Mouse (Mus musculus): ENCODE measurements around the gene Inka1. TPM values are rescaled to one million over a fixed set of nuclear protein-coding genes. Genes with fewer than 3 reads are reported as not detected.
A peak's percentile ranks its signal among the peaks of the same experiment; 100 is the strongest.
"Not testable (repeated sequence)": the region's sequence is repeated elsewhere in the genome, so short reads cannot be mapped to it uniquely, and the experiment has no call there.

Inka1 gene
- polyA plus RNA-seq (2011; ENCODE audit: insufficient read length, low read depth, missing spikeins), result 15.0 and 21.0 TPM in 2 replicates

DNA sequence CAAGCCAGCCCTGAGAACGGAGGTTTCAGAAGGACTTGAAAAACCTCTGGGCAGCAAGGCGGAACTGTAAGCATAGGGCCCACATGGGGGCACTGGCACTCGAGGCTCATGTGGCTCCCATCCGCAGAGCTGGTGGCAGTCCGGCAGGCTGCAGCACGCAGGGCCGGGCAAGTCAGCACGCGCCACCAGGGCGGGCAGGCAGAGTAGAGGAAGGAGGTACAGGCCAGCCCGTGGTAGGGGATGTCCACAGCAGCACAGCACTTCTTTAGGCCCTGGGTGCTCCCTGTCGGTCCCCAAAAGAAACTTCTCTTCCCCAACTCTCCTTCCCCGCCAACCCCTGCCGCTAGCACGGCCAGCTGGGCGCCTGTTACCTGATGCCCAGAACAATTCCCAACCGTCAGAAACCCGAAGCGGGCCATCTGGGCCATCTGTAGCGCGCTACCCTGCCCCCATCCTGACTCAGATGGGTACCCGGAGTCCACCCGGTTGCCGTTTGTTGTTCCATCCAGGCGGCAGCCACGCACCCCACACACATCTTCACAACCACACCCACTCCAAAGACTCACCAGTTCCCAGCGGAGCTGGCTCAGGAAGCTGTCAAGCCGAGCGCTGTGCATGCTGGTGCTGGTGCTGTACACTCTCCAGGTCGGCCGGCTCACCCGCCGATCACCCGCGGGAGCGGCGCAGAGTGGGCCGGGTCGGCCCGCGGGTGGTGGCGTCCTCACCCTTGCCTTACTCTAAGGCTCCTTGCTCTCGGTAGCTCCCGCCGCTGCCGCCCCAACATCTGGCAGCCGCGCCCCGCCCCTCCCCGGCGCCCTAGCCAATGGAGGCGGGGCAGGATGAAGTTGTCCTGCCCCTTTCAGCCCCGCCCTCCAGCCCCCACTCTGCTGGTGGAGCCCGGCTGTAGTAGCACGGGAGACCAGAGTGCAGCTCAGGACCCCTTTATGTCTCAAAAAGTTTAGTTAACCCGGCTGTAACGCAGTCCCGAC lies at the start of gene Inka1:
TSS of gene Inka1 (minus strand) at position 749 of the 989 bp plus-strand sequence.
- H3K4me3 ChIP-seq (ENCODE audit: insufficient read depth, low read length), result peak within 1 kb of the TSS; percentile 86
- TF ChIP-seq CTCF (IDR thresholded peaks at IDR 0.05; ENCODE audit: borderline replicate concordance, insufficient read depth, low read length), result no peak
- peak; percentile 82 for TF ChIP-seq POLR2A (IDR thresholded peaks at IDR 0.05; ENCODE audit: low read depth, low read length)
- peaks cover 18% of the 10 kb centered on the region for H3K4me1 ChIP-seq (ENCODE audit: control insufficient read depth, insufficient read depth, low read length)
- peak within 1 kb of the TSS; percentile 92 for H3K27ac ChIP-seq (ENCODE audit: insufficient read depth, low read length)

DNA sequence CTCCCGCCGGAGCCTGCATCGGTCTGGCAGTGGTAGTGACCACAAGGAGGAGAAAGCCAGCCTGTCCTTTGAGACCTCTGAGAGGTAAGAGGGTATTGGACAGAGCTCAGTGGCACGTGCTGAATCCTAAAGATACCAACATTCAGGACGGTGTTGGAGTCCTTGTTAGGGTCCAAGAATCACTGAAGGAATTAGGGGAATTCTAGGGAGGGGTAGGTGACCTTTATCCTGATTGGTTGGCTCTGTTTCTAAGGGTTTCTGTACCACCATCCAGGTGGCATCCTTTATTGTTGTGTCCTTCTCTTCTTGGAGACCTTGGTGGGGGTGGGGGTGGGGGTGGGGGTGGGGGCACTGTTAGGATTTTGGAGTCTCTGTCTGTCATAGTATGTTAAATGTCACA lies 46.4 kb upstream of the Inka1 start:
- no peak for TF ChIP-seq POLR2A (IDR thresholded peaks at IDR 0.05; ENCODE audit: low read depth, low read length)
- TF ChIP-seq CTCF (IDR thresholded peaks at IDR 0.05; ENCODE audit: borderline replicate concordance, insufficient read depth, low read length), result no peak
- Histone ChIP-seq H3K27ac (ENCODE audit: insufficient read depth, low read length) (no peak overlapping the region), H3K4me1 (ENCODE audit: control insufficient read depth, insufficient read depth, low read length) (no peaks in the 10 kb centered on the region), H3K4me3 (ENCODE audit: insufficient read depth, low read length) (no peak overlapping the region)

DNA sequence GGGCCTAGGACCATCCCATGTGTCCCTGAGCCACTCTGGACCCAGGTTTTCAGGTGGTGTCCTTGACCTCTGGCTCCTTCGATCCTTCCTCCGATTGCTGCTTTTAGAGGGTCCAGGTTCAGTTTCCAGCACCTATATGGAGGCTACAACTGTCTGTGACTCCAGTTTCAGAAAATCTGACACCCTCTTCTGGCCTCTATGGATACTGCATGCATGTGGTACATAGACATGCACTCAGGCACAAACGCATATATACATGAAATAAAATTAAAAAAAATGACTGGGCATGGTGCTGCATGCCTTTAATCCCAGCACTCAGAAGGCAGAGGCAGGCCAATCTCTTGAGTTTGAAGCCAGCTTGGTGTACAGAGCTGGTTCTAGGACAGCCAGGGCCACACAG lies 42.2 kb upstream of the Inka1 start:
- no peak overlapping the region for H3K27ac ChIP-seq (ENCODE audit: insufficient read depth, low read length)
- H3K4me1 ChIP-seq (ENCODE audit: control insufficient read depth, insufficient read depth, low read length), result no peaks in the 10 kb centered on the region
- H3K4me3 ChIP-seq (ENCODE audit: insufficient read depth, low read length), result no peak overlapping the region
- TF ChIP-seq CTCF (IDR thresholded peaks at IDR 0.05; ENCODE audit: borderline replicate concordance, insufficient read depth, low read length), result no peak
- TF ChIP-seq POLR2A (IDR thresholded peaks at IDR 0.05; ENCODE audit: low read depth, low read length), result no peak

DNA sequence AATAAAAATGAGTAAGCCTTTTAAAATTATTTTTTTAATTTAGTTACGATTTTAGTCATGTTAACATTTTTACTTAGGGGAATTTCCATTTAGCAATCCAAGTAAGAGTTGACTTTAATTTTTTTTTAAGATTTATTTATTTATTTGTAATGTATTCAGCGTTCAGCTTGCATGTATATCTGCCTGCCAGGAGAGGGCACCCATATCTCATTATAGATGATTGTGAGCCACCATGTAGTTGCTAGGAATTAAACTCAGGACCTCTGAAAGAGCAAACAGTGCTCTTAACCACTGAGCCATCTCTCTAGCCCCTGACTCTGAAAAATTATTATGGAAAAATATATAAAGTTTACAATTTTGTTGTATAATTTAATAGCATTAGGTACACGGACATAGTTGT lies 40.9 kb upstream of the Inka1 start:
- Histone ChIP-seq H3K4me3 (ENCODE audit: insufficient read depth, low read length) (no peak overlapping the region), H3K4me1 (ENCODE audit: control insufficient read depth, insufficient read depth, low read length) (no peaks in the 10 kb centered on the region), H3K27ac (ENCODE audit: insufficient read depth, low read length) (no peak overlapping the region)
- no peak for TF ChIP-seq POLR2A (IDR thresholded peaks at IDR 0.05; ENCODE audit: low read depth, low read length)
- no peak for TF ChIP-seq CTCF (IDR thresholded peaks at IDR 0.05; ENCODE audit: borderline replicate concordance, insufficient read depth, low read length)

DNA sequence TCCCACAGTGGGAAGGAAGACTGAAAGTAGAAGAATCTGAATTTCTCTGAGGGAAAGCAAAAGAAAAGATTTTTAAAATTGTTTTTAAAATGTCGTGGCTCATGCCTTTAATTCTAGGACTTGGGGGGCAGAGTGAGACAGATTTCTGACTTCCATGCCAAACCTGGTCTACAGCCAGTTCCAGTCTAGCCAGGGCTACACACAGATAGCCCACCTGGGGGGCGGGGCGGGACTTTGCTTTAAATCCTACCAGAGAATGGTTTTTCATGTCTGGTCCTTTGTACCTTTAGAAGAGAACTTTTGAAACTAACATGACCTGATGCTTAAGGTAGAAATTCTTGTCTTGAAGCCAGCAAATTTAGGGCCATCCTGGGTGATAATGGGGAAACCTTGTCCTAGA lies 37.5 kb upstream of the Inka1 start:
- H3K27ac ChIP-seq (ENCODE audit: insufficient read depth, low read length), result no peak overlapping the region
- TF ChIP-seq CTCF (IDR thresholded peaks at IDR 0.05; ENCODE audit: borderline replicate concordance, insufficient read depth, low read length), result no peak
- no peak for TF ChIP-seq POLR2A (IDR thresholded peaks at IDR 0.05; ENCODE audit: low read depth, low read length)
- no peak overlapping the region for H3K4me3 ChIP-seq (ENCODE audit: insufficient read depth, low read length)
- H3K4me1 ChIP-seq (ENCODE audit: control insufficient read depth, insufficient read depth, low read length), result no peaks in the 10 kb centered on the region

DNA sequence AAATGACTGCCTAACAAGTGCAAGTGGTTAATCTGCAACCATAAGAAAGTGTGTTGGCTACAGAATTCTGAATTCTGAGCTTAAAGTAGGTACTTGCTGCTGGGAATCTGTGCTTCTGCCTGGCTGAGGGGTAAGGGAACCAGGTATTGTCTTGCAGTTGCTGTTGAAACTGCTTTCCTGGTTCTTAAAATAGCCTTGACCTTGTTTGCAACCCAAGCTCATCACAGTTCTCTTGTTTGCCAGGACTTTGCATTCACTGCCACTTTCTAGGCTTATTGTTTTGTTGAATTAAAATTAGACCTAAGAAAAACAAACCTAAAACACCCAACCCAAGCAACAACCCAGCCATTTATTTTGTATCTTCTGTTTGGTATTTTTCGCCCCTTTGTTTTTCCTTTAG lies 35.1 kb upstream of the Inka1 start:
- Histone ChIP-seq H3K27ac (ENCODE audit: insufficient read depth, low read length) (no peak overlapping the region), H3K4me1 (ENCODE audit: control insufficient read depth, insufficient read depth, low read length) (no peaks in the 10 kb centered on the region), H3K4me3 (ENCODE audit: insufficient read depth, low read length) (no peak overlapping the region)
- TF ChIP-seq CTCF (IDR thresholded peaks at IDR 0.05; ENCODE audit: borderline replicate concordance, insufficient read depth, low read length) (no peak), POLR2A (IDR thresholded peaks at IDR 0.05; ENCODE audit: low read depth, low read length) (no peak)

DNA sequence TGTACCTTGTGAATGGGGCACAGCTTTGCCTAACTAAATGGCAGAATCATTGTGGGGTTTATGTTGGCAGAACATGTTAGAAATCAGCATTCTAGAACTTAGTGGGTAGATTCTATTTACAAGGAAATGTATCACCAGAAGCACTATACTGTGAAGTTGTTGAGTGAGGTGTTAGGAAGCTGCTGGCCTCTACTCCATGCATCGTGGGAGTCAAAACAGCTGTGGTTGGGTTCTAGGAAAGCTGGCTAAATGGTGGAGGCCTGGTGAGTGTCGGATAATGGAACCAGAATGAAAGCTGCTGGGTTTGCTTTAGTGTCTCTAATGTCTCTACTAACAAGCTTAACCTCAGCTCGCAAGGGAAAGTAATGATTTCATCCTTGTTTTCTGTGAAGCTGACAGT lies 31.4 kb upstream of the Inka1 start:
- Histone ChIP-seq H3K4me3 (ENCODE audit: insufficient read depth, low read length) (no peak overlapping the region), H3K4me1 (ENCODE audit: control insufficient read depth, insufficient read depth, low read length) (no peaks in the 10 kb centered on the region), H3K27ac (ENCODE audit: insufficient read depth, low read length) (no peak overlapping the region)
- no peak for TF ChIP-seq CTCF (IDR thresholded peaks at IDR 0.05; ENCODE audit: borderline replicate concordance, insufficient read depth, low read length)
- no peak for TF ChIP-seq POLR2A (IDR thresholded peaks at IDR 0.05; ENCODE audit: low read depth, low read length)

DNA sequence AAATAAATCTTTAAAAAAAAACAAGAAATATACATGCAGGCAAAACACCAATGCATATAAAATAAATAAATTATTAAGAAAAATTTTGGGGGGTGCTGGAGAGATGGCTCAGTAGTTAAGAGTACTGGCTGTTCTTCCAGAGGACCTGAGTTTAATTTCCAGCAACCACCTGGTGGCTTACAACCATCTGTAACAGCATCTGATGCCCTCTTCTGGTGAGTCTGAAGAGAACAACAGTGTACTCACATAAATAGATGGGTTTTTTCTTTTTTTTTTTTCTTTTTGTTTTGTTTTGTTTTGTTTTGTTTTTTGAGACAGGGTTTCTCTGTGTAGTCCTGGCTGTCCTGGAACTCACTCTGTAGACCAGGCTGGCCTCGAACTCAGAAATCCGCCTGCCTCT lies 27.9 kb upstream of the Inka1 start:
- not testable (repeated sequence) for H3K4me1 ChIP-seq (ENCODE audit: control insufficient read depth, insufficient read depth, low read length); H3K4me3 ChIP-seq (ENCODE audit: insufficient read depth, low read length); H3K27ac ChIP-seq (ENCODE audit: insufficient read depth, low read length)

DNA sequence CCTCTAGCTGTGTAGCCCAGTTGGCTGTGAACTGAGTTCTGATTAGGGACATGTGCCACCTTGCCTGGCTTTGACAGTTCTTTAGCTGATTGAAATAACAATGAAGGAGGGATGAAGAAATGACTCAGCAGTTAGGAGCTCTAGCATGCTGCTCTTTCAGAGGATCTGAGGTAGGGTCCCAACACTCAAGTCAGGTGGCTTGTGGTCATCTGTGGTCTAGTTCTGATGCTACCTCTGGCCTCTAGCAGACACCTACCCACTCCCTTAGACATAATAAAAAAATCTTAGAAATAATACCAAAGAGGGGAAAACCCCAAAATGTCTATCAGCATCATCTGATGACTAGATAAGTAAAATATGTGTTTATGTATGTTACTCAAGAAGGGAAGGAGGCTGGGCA lies 24.7 kb upstream of the Inka1 start:
- Histone ChIP-seq H3K4me1 (ENCODE audit: control insufficient read depth, insufficient read depth, low read length) (0 out of 2 replicates have a peak, but pooled peaks cover 4% of the 10 kb centered on the region), H3K4me3 (ENCODE audit: insufficient read depth, low read length) (no peak overlapping the region), H3K27ac (ENCODE audit: insufficient read depth, low read length) (no peak overlapping the region)
- TF ChIP-seq POLR2A (IDR thresholded peaks at IDR 0.05; ENCODE audit: low read depth, low read length) (no peak), CTCF (IDR thresholded peaks at IDR 0.05; ENCODE audit: borderline replicate concordance, insufficient read depth, low read length) (no peak)

DNA sequence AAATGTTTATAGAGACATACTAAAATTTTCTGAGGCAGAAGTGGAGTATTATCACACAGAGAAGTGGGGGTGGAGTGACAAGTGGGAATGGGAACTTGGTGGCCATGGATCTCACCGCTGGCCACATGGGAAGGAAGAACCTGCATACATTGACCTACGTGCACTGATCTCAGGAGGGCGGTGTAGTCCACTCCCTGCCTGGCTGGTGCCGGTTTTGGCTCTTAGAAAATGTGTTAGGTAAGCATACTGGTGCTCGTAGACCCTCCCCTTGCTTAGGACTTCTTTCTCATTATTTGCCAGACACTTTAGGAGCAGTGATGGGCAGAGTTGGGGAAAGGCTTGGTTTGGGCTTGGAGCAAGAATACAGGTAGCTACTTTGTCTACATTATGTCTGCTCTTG lies 22.4 kb upstream of the Inka1 start:
- Histone ChIP-seq H3K4me1 (ENCODE audit: control insufficient read depth, insufficient read depth, low read length) (0 out of 2 replicates have a peak, but pooled peaks cover 4% of the 10 kb centered on the region), H3K27ac (ENCODE audit: insufficient read depth, low read length) (no peak overlapping the region), H3K4me3 (ENCODE audit: insufficient read depth, low read length) (no peak overlapping the region)
- TF ChIP-seq POLR2A (IDR thresholded peaks at IDR 0.05; ENCODE audit: low read depth, low read length) (no peak), CTCF (IDR thresholded peaks at IDR 0.05; ENCODE audit: borderline replicate concordance, insufficient read depth, low read length) (no peak)

Data from embryonic fibroblast, embryonic 13.5 days (primary cell).